Mouse (Mus musculus): ENCODE results near the gene Tmem132c. TPM values are rescaled to one million over a fixed set of nuclear protein-coding genes. Genes with fewer than 3 reads are reported as not detected.

Gene Tmem132c
- 0.68 and 0.75 TPM in 2 replicates for polyA plus RNA-seq (2014; fragmentation: Nextera tagmentation; extraction: Ambion mirVana)

DNA sequence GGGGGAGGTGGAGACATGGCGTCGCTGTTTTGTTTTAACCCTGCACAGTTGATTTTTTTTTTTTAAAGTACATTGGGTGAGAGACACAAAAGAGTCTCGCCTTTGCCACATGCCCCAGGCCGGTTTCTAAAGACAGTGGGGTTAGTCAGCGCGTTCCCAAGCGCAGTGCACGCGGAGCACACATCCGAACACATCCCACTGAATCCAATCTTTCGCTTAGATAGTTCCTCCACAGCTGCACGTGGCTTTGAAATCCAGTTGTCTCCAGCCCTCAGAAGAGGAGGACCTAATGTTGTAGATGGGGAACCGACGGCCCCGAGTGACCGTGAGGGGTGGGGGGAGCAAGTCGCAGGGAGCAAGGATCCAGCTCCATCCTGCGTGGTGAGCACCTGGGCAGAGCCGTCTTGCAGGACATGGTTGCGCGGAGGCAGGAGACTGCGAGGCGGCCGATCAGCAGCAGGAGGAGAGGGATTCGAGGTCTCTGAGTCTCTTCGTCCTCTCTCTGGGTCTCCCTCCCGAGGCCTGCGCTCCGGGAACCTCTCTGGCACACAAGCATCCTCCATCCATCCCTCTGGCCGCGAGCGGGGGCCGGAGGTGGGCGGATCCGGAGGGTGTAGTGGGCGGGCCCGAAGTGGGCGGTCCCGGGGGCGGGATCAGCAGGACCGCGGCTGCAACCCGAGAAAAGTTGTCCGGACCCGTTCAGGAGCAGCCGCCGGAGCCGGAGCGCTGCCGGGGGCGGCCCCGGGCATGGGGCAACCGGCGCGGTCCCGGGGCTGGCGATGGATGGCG lies at the start of gene Tmem132c:
Gene Tmem132c (plus strand): TSS at position 673 of the 789 bp plus-strand sequence.
- WGBS = under 1% methylated on average over 58 of the region's 58 CpGs
- H3K4me2 ChIP-seq (ENCODE audit: low read length) = peak within 1 kb of the TSS; percentile 86
- H3K9ac ChIP-seq (ENCODE audit: low read length) = peak within 1 kb of the TSS; percentile 32; the same call in 1 of the 2 replicates
- peak within 1 kb of the TSS; percentile 51 for H3K4me3 ChIP-seq (ENCODE audit: low read depth, low read length)
- peaks cover 62% of the 10 kb centered on the region for H3K27me3 ChIP-seq (replicated peaks; ENCODE audit: control insufficient read depth, insufficient read depth, low read length)
- no peaks in the 10 kb centered on the region for H3K36me3 ChIP-seq (ENCODE audit: control insufficient read depth, insufficient read depth, low read length)
- ATAC-seq (replicated peaks; ENCODE audit: low FRiP score, low TSS enrichment, low read depth) (peak; percentile 93), DNase-seq (ENCODE audit: low spot score) (peak; percentile 91)
- H3K27ac ChIP-seq (ENCODE audit: low read depth) = no peak within 1 kb of the TSS
- no peaks in the 10 kb centered on the region; the same call in 1 of the 2 replicates for H3K4me1 ChIP-seq (replicated peaks; ENCODE audit: control insufficient read depth, insufficient read depth, low read length)
- H3K9me3 ChIP-seq (ENCODE audit: control insufficient read depth, low read length) = no peaks in the 10 kb centered on the region

GRCm38 (mm10) chr5:127191881-127192280 lies 49.7 kb upstream of the Tmem132c start:
- Histone ChIP-seq H3K9me3 (ENCODE audit: control insufficient read depth, low read length) (no peaks in the 10 kb centered on the region), H3K27ac (ENCODE audit: low read depth) (no peak overlapping the region), H3K4me3 (ENCODE audit: low read depth, low read length) (no peak overlapping the region), H3K4me2 (ENCODE audit: low read length) (no peak overlapping the region), H3K36me3 (ENCODE audit: control insufficient read depth, insufficient read depth, low read length) (no peaks in the 10 kb centered on the region), H3K27me3 (replicated peaks; ENCODE audit: control insufficient read depth, insufficient read depth, low read length) (no peaks in the 10 kb centered on the region), H3K4me1 (replicated peaks; ENCODE audit: control insufficient read depth, insufficient read depth, low read length) (no peaks in the 10 kb centered on the region), H3K9ac (ENCODE audit: low read length) (no peak overlapping the region)
- DNase-seq (ENCODE audit: low spot score) (peak; percentile 85), ATAC-seq (replicated peaks; ENCODE audit: low FRiP score, low TSS enrichment, low read depth) (no peak)
- WGBS = 21% methylated on average over 5 of the region's 5 CpGs

DNA sequence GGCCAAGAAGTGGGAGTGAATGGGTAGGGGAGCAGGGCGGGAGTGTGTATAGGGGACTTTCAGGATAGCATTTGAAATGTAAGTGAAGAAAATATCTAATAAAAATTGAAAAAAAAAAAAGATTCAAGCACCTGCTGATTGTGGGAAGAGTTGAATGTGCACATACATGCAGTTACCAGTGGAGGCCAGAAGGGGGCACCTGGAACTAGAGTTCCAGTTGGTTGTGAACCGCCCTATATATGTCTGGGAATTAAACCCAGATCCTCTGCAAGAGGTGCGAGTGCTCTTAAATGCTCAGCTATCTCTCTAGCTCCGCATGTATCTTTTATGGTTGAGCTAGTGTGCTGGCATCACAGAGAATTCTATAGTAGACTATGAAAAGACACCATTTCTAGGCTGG lies 42.8 kb upstream of the Tmem132c start:
- H3K27me3 ChIP-seq (replicated peaks; ENCODE audit: control insufficient read depth, insufficient read depth, low read length) = no peaks in the 10 kb centered on the region
- no peaks in the 10 kb centered on the region for H3K4me1 ChIP-seq (replicated peaks; ENCODE audit: control insufficient read depth, insufficient read depth, low read length)
- DNase-seq (ENCODE audit: low spot score) (no peak), ATAC-seq (replicated peaks; ENCODE audit: low FRiP score, low TSS enrichment, low read depth) (no peak)
- no peak overlapping the region for H3K4me3 ChIP-seq (ENCODE audit: low read depth, low read length)
- H3K4me2 ChIP-seq (ENCODE audit: low read length) = no peak overlapping the region
- no peaks in the 10 kb centered on the region for H3K36me3 ChIP-seq (ENCODE audit: control insufficient read depth, insufficient read depth, low read length)
- WGBS = 52% methylated on average over 4 of the region's 4 CpGs
- no peak overlapping the region for H3K9ac ChIP-seq (ENCODE audit: low read length)
- H3K9me3 ChIP-seq (ENCODE audit: control insufficient read depth, low read length) = no peaks in the 10 kb centered on the region
- H3K27ac ChIP-seq (ENCODE audit: low read depth) = no peak overlapping the region

DNA sequence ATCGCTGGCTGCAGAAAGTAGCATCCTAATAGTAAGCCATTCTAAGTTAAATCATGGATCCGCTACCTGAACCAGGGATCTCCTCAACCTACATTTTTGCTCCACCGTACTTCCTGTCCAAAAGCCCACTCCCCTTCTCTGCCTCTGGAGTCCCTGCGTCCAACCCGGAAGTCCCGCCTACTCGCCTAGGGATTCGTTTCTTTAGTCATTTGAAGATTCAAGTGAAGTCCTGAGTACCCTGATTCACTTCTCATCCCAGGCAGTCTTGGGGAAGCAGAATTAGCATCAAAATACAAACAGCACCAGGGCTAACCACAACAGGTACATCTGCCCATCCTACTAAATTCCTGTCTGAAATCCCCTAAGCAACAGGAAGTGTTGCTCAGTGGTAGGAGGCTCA lies 36.7 kb upstream of the Tmem132c start:
- H3K9ac ChIP-seq (ENCODE audit: low read length) = no peak overlapping the region
- no peaks in the 10 kb centered on the region for H3K9me3 ChIP-seq (ENCODE audit: control insufficient read depth, low read length)
- no peak for DNase-seq (ENCODE audit: low spot score)
- H3K27me3 ChIP-seq (replicated peaks; ENCODE audit: control insufficient read depth, insufficient read depth, low read length) = no peaks in the 10 kb centered on the region
- no peaks in the 10 kb centered on the region for H3K4me1 ChIP-seq (replicated peaks; ENCODE audit: control insufficient read depth, insufficient read depth, low read length)
- no peak overlapping the region for H3K27ac ChIP-seq (ENCODE audit: low read depth)
- H3K36me3 ChIP-seq (ENCODE audit: control insufficient read depth, insufficient read depth, low read length) = no peaks in the 10 kb centered on the region
- ATAC-seq (replicated peaks; ENCODE audit: low FRiP score, low TSS enrichment, low read depth) = no peak
- no peak overlapping the region for H3K4me3 ChIP-seq (ENCODE audit: low read depth, low read length)
- H3K4me2 ChIP-seq (ENCODE audit: low read length) = no peak overlapping the region
- WGBS = 84% methylated on average over 8 of the region's 8 CpGs

DNA sequence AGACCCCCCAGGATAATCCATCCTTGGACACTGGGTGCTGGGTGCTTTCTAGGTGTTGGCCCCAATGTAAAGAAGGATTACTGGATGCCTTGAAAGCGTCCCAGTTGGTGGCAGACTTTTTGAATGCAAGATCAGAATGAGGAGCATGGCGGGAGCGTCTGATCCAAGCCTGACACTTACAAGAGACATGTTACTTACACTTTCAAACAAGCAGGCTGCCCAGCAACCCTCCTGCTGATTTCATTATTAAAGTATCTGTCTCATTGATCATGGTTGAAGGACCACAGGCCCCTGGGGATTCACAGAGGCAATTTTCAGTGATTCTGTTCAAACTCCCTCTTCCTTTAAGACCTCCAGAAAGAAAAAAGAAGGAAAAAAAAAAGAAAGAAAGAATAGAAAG lies 25.2 kb upstream of the Tmem132c start:
- Histone ChIP-seq H3K4me1 (replicated peaks; ENCODE audit: control insufficient read depth, insufficient read depth, low read length) (no peaks in the 10 kb centered on the region), H3K27me3 (replicated peaks; ENCODE audit: control insufficient read depth, insufficient read depth, low read length) (no peaks in the 10 kb centered on the region), H3K4me2 (ENCODE audit: low read length) (no peak overlapping the region), H3K27ac (ENCODE audit: low read depth) (no peak overlapping the region), H3K36me3 (ENCODE audit: control insufficient read depth, insufficient read depth, low read length) (no peaks in the 10 kb centered on the region), H3K9me3 (ENCODE audit: control insufficient read depth, low read length) (no peaks in the 10 kb centered on the region), H3K4me3 (ENCODE audit: low read depth, low read length) (no peak overlapping the region), H3K9ac (ENCODE audit: low read length) (no peak overlapping the region)
- ATAC-seq (replicated peaks; ENCODE audit: low FRiP score, low TSS enrichment, low read depth) (no peak), DNase-seq (ENCODE audit: low spot score) (no peak)
- 68% methylated on average over 3 of the region's 3 CpGs for WGBS

- Histone ChIP-seq H3K9ac (ENCODE audit: low read length) (no peak overlapping the region), H3K27ac (ENCODE audit: low read depth) (no peak overlapping the region), H3K4me3 (ENCODE audit: low read depth, low read length) (no peak overlapping the region), H3K4me2 (ENCODE audit: low read length) (no peak overlapping the region), H3K27me3 (replicated peaks; ENCODE audit: control insufficient read depth, insufficient read depth, low read length) (no peaks in the 10 kb centered on the region), H3K36me3 (ENCODE audit: control insufficient read depth, insufficient read depth, low read length) (no peaks in the 10 kb centered on the region), H3K4me1 (replicated peaks; ENCODE audit: control insufficient read depth, insufficient read depth, low read length) (no peaks in the 10 kb centered on the region), H3K9me3 (ENCODE audit: control insufficient read depth, low read length) (no peaks in the 10 kb centered on the region)
- WGBS = 65% methylated on average over 6 of the region's 6 CpGs
- DNase-seq (ENCODE audit: low spot score) (no peak), ATAC-seq (replicated peaks; ENCODE audit: low FRiP score, low TSS enrichment, low read depth) (no peak)
Observed at GRCm38 (mm10) chr5:127217725-127218124, 23.9 kb upstream of the Tmem132c start.

- no peaks in the 10 kb centered on the region for H3K36me3 ChIP-seq (ENCODE audit: control insufficient read depth, insufficient read depth, low read length)
- no peak for DNase-seq (ENCODE audit: low spot score)
- no peak overlapping the region for H3K27ac ChIP-seq (ENCODE audit: low read depth)
- H3K27me3 ChIP-seq (replicated peaks; ENCODE audit: control insufficient read depth, insufficient read depth, low read length) = no peaks in the 10 kb centered on the region
- H3K4me1 ChIP-seq (replicated peaks; ENCODE audit: control insufficient read depth, insufficient read depth, low read length) = no peaks in the 10 kb centered on the region
- H3K4me3 ChIP-seq (ENCODE audit: low read depth, low read length) = no peak overlapping the region
- no peaks in the 10 kb centered on the region for H3K9me3 ChIP-seq (ENCODE audit: control insufficient read depth, low read length)
- H3K9ac ChIP-seq (ENCODE audit: low read length) = no peak overlapping the region
- peak overlapping the region; percentile 31 for H3K4me2 ChIP-seq (ENCODE audit: low read length)
- no peak for ATAC-seq (replicated peaks; ENCODE audit: low FRiP score, low TSS enrichment, low read depth)
- WGBS = 4% methylated on average over 14 of the region's 14 CpGs
Observed at GRCm38 (mm10) chr5:127227929-127228595, 13.5 kb upstream of the Tmem132c start.

DNA sequence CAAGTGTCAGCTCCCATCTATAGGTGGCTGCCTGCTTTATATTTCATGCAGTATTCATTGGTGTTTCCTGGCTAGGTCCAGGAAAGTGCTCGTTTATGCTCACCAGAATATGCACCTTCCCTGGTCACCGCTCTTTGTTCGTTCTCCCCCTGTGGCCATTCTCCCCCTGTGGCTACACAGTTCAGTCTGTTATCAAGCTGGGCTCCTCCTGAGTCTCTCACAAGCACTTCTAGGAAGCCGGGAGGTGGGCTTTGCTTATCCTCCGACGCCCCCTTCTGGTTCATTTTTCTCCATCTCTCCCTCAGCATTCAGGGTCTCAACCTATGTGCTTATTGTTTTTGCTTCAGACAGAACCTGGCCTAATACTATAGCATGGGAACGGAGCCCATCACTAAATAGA lies 6.9 kb upstream of the Tmem132c start:
- no peak for DNase-seq (ENCODE audit: low spot score)
- Histone ChIP-seq H3K36me3 (ENCODE audit: control insufficient read depth, insufficient read depth, low read length) (no peaks in the 10 kb centered on the region), H3K4me1 (replicated peaks; ENCODE audit: control insufficient read depth, insufficient read depth, low read length) (no peaks in the 10 kb centered on the region), H3K4me3 (ENCODE audit: low read depth, low read length) (no peak overlapping the region), H3K9me3 (ENCODE audit: control insufficient read depth, low read length) (no peaks in the 10 kb centered on the region), H3K9ac (ENCODE audit: low read length) (no peak overlapping the region), H3K27me3 (replicated peaks; ENCODE audit: control insufficient read depth, insufficient read depth, low read length) (peaks cover 13% of the 10 kb centered on the region), H3K4me2 (ENCODE audit: low read length) (no peak overlapping the region), H3K27ac (ENCODE audit: low read depth) (no peak overlapping the region)
- WGBS = 7% methylated on average over 7 of the region's 7 CpGs
- no peak for ATAC-seq (replicated peaks; ENCODE audit: low FRiP score, low TSS enrichment, low read depth)

Measured in intestine, embryonic 14.5 days (tissue).